ENCODE assay signal across 8 mouse cellular contexts in genomic region chr11:75134485-75135068, GRCm38 (mm10). TPM values are rescaled to one million over a fixed set of nuclear protein-coding genes. Genes with fewer than 3 reads are reported as not detected.
DNase-seq lines count a peak whose midpoint lies in the region; ATAC-seq lines count a peak whose summit lies in the region.

No protein-coding gene starts in this region.

- H3K4me3 ChIP-seq in lung, embryonic 15.5 days, result no peak overlapping the region
- no peak overlapping the region for H3K4me3 ChIP-seq in hindbrain, embryonic 16.5 days (ENCODE audit: low read length)
- no peak overlapping the region for H3K4me3 ChIP-seq in stomach, embryonic 14.5 days (ENCODE audit: low read depth, low read length)

- H3K9me3 ChIP-seq in lung, embryonic 15.5 days, result no peaks in the 10 kb centered on the region
- H3K9me3 ChIP-seq in hindbrain, embryonic 16.5 days (ENCODE audit: control insufficient read depth, low read length), result no peaks in the 10 kb centered on the region
- no peaks in the 10 kb centered on the region for H3K9me3 ChIP-seq in stomach, embryonic 14.5 days (ENCODE audit: control insufficient read depth, low read depth, low read length)

- no peaks in the 10 kb centered on the region for H3K27me3 ChIP-seq in lung, embryonic 15.5 days
- H3K27me3 ChIP-seq in hindbrain, embryonic 16.5 days (replicated peaks; ENCODE audit: control insufficient read depth, insufficient read depth, low read length), result no peaks in the 10 kb centered on the region
- no peaks in the 10 kb centered on the region for H3K27me3 ChIP-seq in stomach, embryonic 14.5 days (ENCODE audit: control insufficient read depth, insufficient read depth, low read length)

- no peak overlapping the region for H3K4me2 ChIP-seq in lung, embryonic 15.5 days
- H3K4me2 ChIP-seq in hindbrain, embryonic 16.5 days (ENCODE audit: low read length), result no peak overlapping the region
- H3K4me2 ChIP-seq in stomach, embryonic 14.5 days (replicated peaks; ENCODE audit: low read depth, low read length), result no peak overlapping the region

- 62% methylated on average over 5 of the region's 5 CpGs for WGBS in lung, embryonic 15.5 days
- WGBS in hindbrain, embryonic 16.5 days, result 73% methylated on average over 5 of the region's 5 CpGs
- WGBS in stomach, embryonic 14.5 days, result 69% methylated on average over 5 of the region's 5 CpGs

- H3K36me3 ChIP-seq in lung, embryonic 15.5 days, result no peaks in the 10 kb centered on the region
- no peaks in the 10 kb centered on the region for H3K36me3 ChIP-seq in hindbrain, embryonic 16.5 days (ENCODE audit: control insufficient read depth, insufficient read depth, low read length)
- no peaks in the 10 kb centered on the region for H3K36me3 ChIP-seq in stomach, embryonic 14.5 days (ENCODE audit: control insufficient read depth, insufficient read depth, low read length)

- no peak for ATAC-seq in lung, embryonic 15.5 days (ENCODE audit: borderline replicate concordance, extremely low read depth, low FRiP score, low TSS enrichment)
- ATAC-seq in hindbrain, embryonic 16.5 days, result no peak
- no peak for ATAC-seq in stomach, embryonic 14.5 days (ENCODE audit: insufficient number of reproducible peaks, insufficient read depth, low FRiP score, low read depth)

- H3K4me1 ChIP-seq in lung, embryonic 15.5 days, result peaks cover 60% of the 10 kb centered on the region
- peaks cover 31% of the 10 kb centered on the region for H3K4me1 ChIP-seq in hindbrain, embryonic 16.5 days (ENCODE audit: control insufficient read depth, insufficient read depth, low read depth, low read length)
- H3K4me1 ChIP-seq in stomach, embryonic 14.5 days (ENCODE audit: control insufficient read depth, insufficient read depth, low read length), result peaks cover 26% of the 10 kb centered on the region

- DNase-seq in gastrocnemius, postnatal 14 days, result peak; percentile 29
- DNase-seq in gastrocnemius, postnatal 36 days, result no peak
- DNase-seq in lung, postnatal 36 days, result no peak
- no peak for DNase-seq in thymus, postnatal 36 days
- no peak for DNase-seq in natural killer cell, adult 2 months (ENCODE audit: low spot score in 2 of 2)

- intact Hi-C loops in gastrocnemius, postnatal 14 days (cut with DNase I; ENCODE audit: low total_unique reads), result no loop called here
- intact Hi-C loops in gastrocnemius, postnatal 36 days (cut with DNase I), result no loop called here

- H3K9ac ChIP-seq in lung, embryonic 15.5 days, result no peak overlapping the region
- H3K9ac ChIP-seq in hindbrain, embryonic 16.5 days (ENCODE audit: low read depth, low read length), result no peak overlapping the region
- H3K9ac ChIP-seq in stomach, embryonic 14.5 days (replicated peaks; ENCODE audit: low read depth, low read length), result no peak overlapping the region

- peak overlapping the region; percentile 62 for H3K27ac ChIP-seq in lung, embryonic 15.5 days
- H3K27ac ChIP-seq in hindbrain, embryonic 16.5 days (ENCODE audit: low read depth, low read length), result peak overlapping the region; percentile 51; the same call in 1 of the 2 replicates
- peak overlapping the region; percentile 46; the same call in 1 of the 2 replicates for H3K27ac ChIP-seq in stomach, embryonic 14.5 days (ENCODE audit: low read length)

RNA-seq across cellular contexts. Expression of gene Hic1, which starts 34.7 kb away (rescaled TPM):
- 10 to 100 TPM; 12.3 to 18.9 TPM for total RNA-seq in gastrocnemius, postnatal 14 days (2021)
- total RNA-seq in gastrocnemius, postnatal 36 days (2021), result 1 to 10 TPM; 5.1 to 7.2 TPM
- 20.1 and 21.7 TPM in 2 replicates for polyA plus RNA-seq in lung, embryonic 15.5 days (2015; fragmentation: Nextera tagmentation; extraction: Ambion mirVana)
- polyA plus RNA-seq in hindbrain, embryonic 16.5 days (2015; fragmentation: Nextera tagmentation; extraction: Ambion mirVana), result 1.9 and 2.2 TPM in 2 replicates
- polyA plus RNA-seq in stomach, embryonic 14.5 days (2014; fragmentation: Nextera tagmentation; extraction: Ambion mirVana), result 13.8 and 16.9 TPM in 2 replicates

RNA-seq across cellular contexts. Expression of gene Ovca2, which starts 44.1 kb away (rescaled TPM):
- 1 to 10 TPM; 3.6 to 4.1 TPM for total RNA-seq in gastrocnemius, postnatal 14 days (2021)
- total RNA-seq in gastrocnemius, postnatal 36 days (2021), result 1 to 10 TPM; 2.4 to 3.0 TPM
- polyA plus RNA-seq in lung, embryonic 15.5 days (2015; fragmentation: Nextera tagmentation; extraction: Ambion mirVana), result 25.5 and 26.2 TPM in 2 replicates
- 14.4 and 14.5 TPM in 2 replicates for polyA plus RNA-seq in hindbrain, embryonic 16.5 days (2015; fragmentation: Nextera tagmentation; extraction: Ambion mirVana)
- 26.7 and 29.1 TPM in 2 replicates for polyA plus RNA-seq in stomach, embryonic 14.5 days (2014; fragmentation: Nextera tagmentation; extraction: Ambion mirVana)

RNA-seq across cellular contexts. Expression of gene Dph1, which starts 56.5 kb away (rescaled TPM):
- 1 to 10 TPM; 6.6 to 6.9 TPM for total RNA-seq in gastrocnemius, postnatal 14 days (2021)
- total RNA-seq in gastrocnemius, postnatal 36 days (2021), result 1 to 10 TPM; 4.9 to 5.2 TPM
- 20.4 and 21.0 TPM in 2 replicates for polyA plus RNA-seq in lung, embryonic 15.5 days (2015; fragmentation: Nextera tagmentation; extraction: Ambion mirVana)
- 15.4 and 15.7 TPM in 2 replicates for polyA plus RNA-seq in hindbrain, embryonic 16.5 days (2015; fragmentation: Nextera tagmentation; extraction: Ambion mirVana)
- polyA plus RNA-seq in stomach, embryonic 14.5 days (2014; fragmentation: Nextera tagmentation; extraction: Ambion mirVana), result 20.1 and 20.5 TPM in 2 replicates

RNA-seq across cellular contexts. Expression of gene Rtn4rl1, which starts 59.0 kb away (rescaled TPM):
- total RNA-seq in gastrocnemius, postnatal 14 days (2021), result 1 to 10 TPM; 2.1 to 3.0 TPM
- total RNA-seq in gastrocnemius, postnatal 36 days (2021), result 1 to 10 TPM; 1.0 TPM
- polyA plus RNA-seq in lung, embryonic 15.5 days (2015; fragmentation: Nextera tagmentation; extraction: Ambion mirVana), result 1.8 and 3.3 TPM in 2 replicates
- 10.6 and 10.7 TPM in 2 replicates for polyA plus RNA-seq in hindbrain, embryonic 16.5 days (2015; fragmentation: Nextera tagmentation; extraction: Ambion mirVana)
- polyA plus RNA-seq in stomach, embryonic 14.5 days (2014; fragmentation: Nextera tagmentation; extraction: Ambion mirVana), result 0.88 and 1.7 TPM in 2 replicates
